Mouse (Mus musculus) left cerebral cortex, adult 11 months (tissue): ENCODE data around the gene Nlrp14.
"Not testable (repeated sequence)": the region's sequence is repeated elsewhere in the genome, so short reads cannot be mapped to it uniquely, and the experiment has no call there.

Experiments
- DNase-seq: peaks from one replicate; pipeline ENCODE4 v3.0.0; 2022; ENCODE audit warnings: low spot score

Gene Nlrp14

DNA sequence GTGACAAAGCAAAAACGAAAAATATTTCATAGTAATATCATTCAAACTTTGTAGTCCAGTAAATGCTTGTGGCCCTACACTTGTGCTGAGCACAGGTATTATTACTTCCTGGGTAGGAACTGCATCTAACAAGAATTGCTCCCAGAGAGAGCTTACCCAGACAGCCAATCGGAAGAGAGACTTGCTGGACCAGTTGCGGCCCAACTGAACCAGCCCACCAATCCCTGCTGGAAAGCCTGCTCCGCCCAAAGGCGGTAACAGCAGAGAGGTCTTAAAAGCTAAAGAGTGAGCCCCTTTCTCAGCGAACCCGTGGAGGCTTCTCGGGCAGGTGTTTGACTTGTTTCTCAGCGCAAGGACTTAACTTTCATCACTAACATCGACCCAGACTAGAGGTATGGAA is at the start of gene Nlrp14:
Gene Nlrp14, plus strand, starts transcription at position 301 of the 400 bp plus-strand sequence.
- no peak for DNase-seq

GRCm38 (mm10) chr7:107130983-107131382 is 35.8 kb upstream of the Nlrp14 start, which contains the start of gene Olfr715:
Gene Olfr715, minus strand, starts transcription at chr7:107131083.
- not testable (repeated sequence) for DNase-seq

GRCm38 (mm10) chr7:107138027-107138426 is 28.8 kb upstream of the Nlrp14 start, which contains the start of gene Olfr716:
Gene Olfr716, plus strand, starts transcription at chr7:107138327.
- DNase-seq, result not testable (repeated sequence)

- DNase-seq, result no peak
These were observed 13.6 kb downstream of the Nlrp14 start for GRCm38 (mm10) chr7:107180406-107180805.

- DNase-seq, result no peak
These were observed 35.0 kb downstream of the Nlrp14 start for GRCm38 (mm10) chr7:107201817-107202216.

DNA sequence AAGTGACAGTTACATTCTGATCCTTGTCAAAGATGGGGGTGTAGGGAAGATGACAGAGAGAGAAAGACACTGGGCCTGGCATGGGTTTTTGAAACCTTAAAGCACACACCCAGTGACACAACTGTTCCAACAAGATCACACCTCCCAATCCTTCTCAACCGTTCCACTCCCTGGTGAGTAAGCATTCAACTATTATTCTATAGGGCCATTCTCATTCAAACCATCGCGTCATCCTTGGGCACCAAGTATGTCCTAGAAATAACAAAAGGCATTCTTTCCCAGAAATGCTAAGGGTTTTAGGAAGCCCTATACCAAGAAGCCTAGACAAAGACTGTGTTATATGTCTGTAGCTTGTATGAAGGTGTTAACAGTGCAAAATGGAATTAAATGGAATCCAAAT is 41.1 kb downstream of the Nlrp14 start:
- DNase-seq, result no peak

GRCm38 (mm10) chr7:107209204-107209860 is 42.5 kb downstream of the Nlrp14 start, which contains the start of gene Rbmxl2:
Gene Rbmxl2, plus strand, starts transcription at chr7:107209445.
- no peak for DNase-seq

GRCm38 (mm10) chr7:107210126-107210576 is 43.4 kb downstream of the Nlrp14 start:
- DNase-seq, result no peak

- DNase-seq, result no peak
These were observed 48.9 kb downstream of the Nlrp14 start for GRCm38 (mm10) chr7:107215723-107216122.

DNA sequence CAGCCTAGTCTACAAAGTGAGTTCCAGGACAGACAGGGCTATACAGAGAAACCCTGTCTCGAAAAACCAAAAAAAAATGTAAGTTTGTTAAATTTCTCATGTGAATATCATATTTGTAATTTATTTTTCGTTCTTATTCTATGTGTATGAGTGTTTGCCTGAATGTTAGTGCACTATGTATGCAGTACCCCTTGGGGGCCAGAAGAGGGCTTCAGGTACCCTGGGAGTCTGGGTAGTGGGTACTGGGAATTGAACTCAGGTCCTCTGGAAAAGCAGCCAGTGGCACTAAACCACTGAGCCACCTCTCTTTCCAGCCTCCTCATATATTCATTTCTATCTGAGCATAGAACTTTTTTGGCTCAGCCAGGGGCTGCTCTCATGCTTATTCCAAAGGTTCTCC is 50.1 kb downstream of the Nlrp14 start:
- DNase-seq, result no peak

GRCm38 (mm10) chr7:107236854-107237253 is 70.1 kb downstream of the Nlrp14 start:
- no peak for DNase-seq

- DNase-seq, result no peak
These were observed 70.7 kb downstream of the Nlrp14 start for GRCm38 (mm10) chr7:107237498-107237897.

DNA sequence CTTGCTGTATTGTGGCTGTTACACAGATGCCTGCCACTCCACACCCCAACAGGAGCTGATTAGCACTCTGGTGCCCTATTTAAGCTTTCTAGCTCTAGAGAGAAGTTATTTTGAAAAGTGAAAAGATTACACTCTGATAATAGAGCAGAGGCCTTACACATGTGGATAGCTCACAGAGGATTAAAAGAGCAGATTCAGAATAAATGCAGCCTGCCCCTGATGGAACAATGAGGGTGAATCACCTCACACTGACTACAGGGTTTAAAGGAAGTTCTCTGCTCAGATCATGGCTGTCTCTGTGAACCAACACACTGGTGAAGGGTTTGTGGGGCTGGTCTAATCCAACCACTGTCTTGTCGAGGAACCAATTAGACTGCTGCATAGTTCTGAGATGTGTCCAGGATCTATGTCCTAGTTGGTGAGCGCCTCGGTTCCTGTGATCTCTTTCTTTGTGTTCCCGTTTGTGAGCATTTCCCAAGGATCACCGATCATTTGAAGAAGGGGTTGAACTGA is 74.6 kb downstream of the Nlrp14 start:
- no peak for DNase-seq
